Mouse (Mus musculus) liver, embryonic 12.5 days (tissue): Measurements from ENCODE around the gene Smok3c. TPM values are rescaled to one million over a fixed set of nuclear protein-coding genes. Genes with fewer than 3 reads are reported as not detected.
"Not testable (repeated sequence)": the region's sequence is repeated elsewhere in the genome, so short reads cannot be mapped to it uniquely, and the experiment has no call there.

Experiments used
- ATAC-seq: fragments of 200-750 bp; cut with Nextera tagmentation; 2 replicates; pipeline ENCODE4 v1.8.0; 2017; ENCODE audit warnings: moderate number of reproducible peaks, mild to moderate bottlenecking, moderate library complexity
- H3K27ac ChIP-seq: fragments of 300-500 bp; sonication (generic); 2 replicates; pipeline ENCODE4 v1.5.1; 2016; ENCODE audit warnings: mild to moderate bottlenecking
- H3K27me3 ChIP-seq: fragments of 300-500 bp; sonication (generic); replicated peaks from 2 replicates; pipeline ENCODE4 v1.6.1; 2016; ENCODE audit warnings: mild to moderate bottlenecking, moderate library complexity
- H3K36me3 ChIP-seq: fragments of 300-500 bp; sonication (generic); 2 replicates; pipeline ENCODE4 v1.6.1; 2016; ENCODE audit warnings: mild to moderate bottlenecking, moderate library complexity
- H3K4me1 ChIP-seq: fragments of 300-500 bp; sonication (generic); 2 replicates; pipeline ENCODE4 v1.6.1; 2016
- H3K4me2 ChIP-seq: fragments of 300-500 bp; sonication (generic); 2 replicates; pipeline ENCODE4 v1.6.1; 2016; ENCODE audit warnings: mild to moderate bottlenecking, moderate library complexity
- H3K4me3 ChIP-seq: fragments of 300-500 bp; sonication (generic); 2 replicates; pipeline ENCODE4 v1.5.1; 2016; ENCODE audit warnings: mild to moderate bottlenecking, moderate library complexity
- H3K9ac ChIP-seq: fragments of 300-500 bp; sonication (generic); 2 replicates; pipeline ENCODE4 v1.6.1; 2016; ENCODE audit warnings: mild to moderate bottlenecking, moderate library complexity
- H3K9me3 ChIP-seq: fragments of 300-500 bp; sonication (generic); replicated peaks from 2 replicates; pipeline ENCODE4 v1.6.1; 2016; ENCODE audit warnings: mild to moderate bottlenecking, moderate library complexity
- WGBS: fragments of 180-500 bp; shearing (Covaris S2); methylation state at CpG from one replicate; pipeline ENCODE4 v1.1.7; 2016; ENCODE audit not compliant: insufficient replicate concordance; 5-methylcytosine and 5-hydroxymethylcytosine counted together
- polyA plus RNA-seq: library from polyadenylated mRNA; unstranded; fragments of >200 nt; fragmentation: Nextera tagmentation; extraction: Ambion mirVana; gene quantifications from 2 replicates; pipeline ENCODE4 v1.2.1, GENCODE M21; 2016

Gene Smok3c
- polyA plus RNA-seq, 1 experiment from 2014 or later, result not detected

DNA sequence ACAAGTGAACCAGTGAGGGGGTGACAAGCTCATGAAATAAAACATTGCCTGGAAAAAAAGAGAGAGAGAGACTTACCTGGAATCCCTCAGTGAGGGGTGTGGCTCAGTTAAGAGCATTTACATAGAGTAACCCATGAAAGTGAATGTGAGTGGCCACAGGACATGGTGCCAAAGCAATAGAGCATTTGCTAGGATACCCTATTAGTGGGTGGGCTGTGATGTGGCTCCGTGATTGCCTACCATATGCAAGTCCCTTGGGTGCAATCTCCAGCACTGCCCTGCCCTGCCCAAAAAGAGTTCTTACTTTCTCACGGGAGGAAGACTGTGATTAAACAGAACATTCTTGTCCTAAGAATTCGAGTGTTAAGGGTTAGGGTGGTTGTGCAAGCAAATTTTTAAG is 54.1 kb downstream of the Smok3c start:
- Histone ChIP-seq H3K36me3 (peaks cover 25% of the 10 kb centered on the region), H3K27ac (no peak overlapping the region), H3K9me3 (no peaks in the 10 kb centered on the region), H3K4me1 (no peaks in the 10 kb centered on the region), H3K4me3 (no peak overlapping the region), H3K4me2 (no peak overlapping the region), H3K9ac (no peak overlapping the region), H3K27me3 (no peaks in the 10 kb centered on the region)
- no peak for ATAC-seq
- WGBS, result 47% methylated on average over 3 of the region's 3 CpGs

DNA sequence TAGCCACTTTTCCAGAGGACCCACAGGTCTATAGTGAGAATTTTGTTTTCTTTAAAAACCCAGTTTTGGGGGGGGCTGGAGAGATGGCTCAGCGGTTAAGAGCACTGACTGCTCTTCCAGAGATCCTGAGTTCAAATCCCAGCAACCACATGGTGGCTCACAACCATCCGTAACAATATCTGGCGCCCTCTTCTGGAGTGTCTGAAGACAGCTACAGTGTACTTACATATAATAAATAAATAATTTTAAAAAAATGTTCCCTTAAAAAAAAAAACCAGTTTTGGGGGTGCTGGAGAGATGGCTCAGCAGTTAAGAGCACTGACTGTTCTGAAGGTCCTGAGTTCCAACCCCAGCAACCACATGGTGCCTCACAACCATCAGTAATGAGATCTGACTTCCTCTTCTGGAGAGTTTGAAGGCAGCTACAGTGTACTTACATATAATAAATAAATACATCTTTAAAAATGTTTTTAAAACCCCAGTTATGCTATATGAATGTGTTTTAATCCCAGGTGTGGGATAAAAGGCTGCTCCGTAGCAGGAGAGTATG is 56.9 kb downstream of the Smok3c start:
- ATAC-seq, result not testable (repeated sequence)

More for the DNA sequence above, 56.9 kb downstream of the Smok3c start:
- H3K4me1 ChIP-seq, H3K4me3 ChIP-seq, H3K36me3 ChIP-seq, H3K9ac ChIP-seq, H3K4me2 ChIP-seq, H3K27ac ChIP-seq, H3K9me3 ChIP-seq, H3K27me3 ChIP-seq: not testable (repeated sequence)
- whole genome bisulfite sequencing, result 50% methylated on average over 4 of the region's 4 CpGs

Other genes with a start within 250 kb of the Smok3c start
- gene Pilra, start 216.9 kb upstream of the Smok3c start, polyA plus RNA-seq, result 1.0 and 1.4 TPM in 2 replicates
- gene Pilrb1, start 195.1 kb upstream of the Smok3c start, polyA plus RNA-seq, result 1.3 and 1.7 TPM in 2 replicates
- gene Pilrb2, start 181.4 kb upstream of the Smok3c start, polyA plus RNA-seq, result 0.69 and 0.92 TPM in 2 replicates
- gene Cyp3a13, start 131.6 kb upstream of the Smok3c start, polyA plus RNA-seq, result 1.0 and 1.3 TPM in 2 replicates
- gene Gjc3, start 90.1 kb upstream of the Smok3c start, polyA plus RNA-seq, result not detected in 2 replicates
- gene Azgp1, start 71.7 kb upstream of the Smok3c start, polyA plus RNA-seq, result not detected in 2 replicates
- gene Smok3a, start 31.9 kb upstream of the Smok3c start, polyA plus RNA-seq, result not detected in 2 replicates
- gene Smok3b, start 31.8 kb upstream of the Smok3c start, polyA plus RNA-seq, result not detected in 2 replicates
- gene Zkscan1, start 31.9 kb downstream of the Smok3c start, polyA plus RNA-seq, result 7.3 and 8.2 TPM in 2 replicates
- gene Zscan21, start 63.7 kb downstream of the Smok3c start, polyA plus RNA-seq, result 19.0 and 19.6 TPM in 2 replicates
- gene Zfp113, start 102.5 kb downstream of the Smok3c start, polyA plus RNA-seq, result 4.8 and 5.7 TPM in 2 replicates
- gene Cops6, start 107.9 kb downstream of the Smok3c start, polyA plus RNA-seq, result 181 and 191 TPM in 2 replicates
- 7.9 and 8.3 TPM in 2 replicates for gene Ap4m1, start 118.8 kb downstream of the Smok3c start, polyA plus RNA-seq
- 268 and 271 TPM in 2 replicates for gene Mcm7, start 119.2 kb downstream of the Smok3c start, polyA plus RNA-seq
- gene Taf6, start 134.3 kb downstream of the Smok3c start, polyA plus RNA-seq, result 58.0 and 58.2 TPM in 2 replicates
- 20.3 and 21.3 TPM in 2 replicates for gene Cnpy4, start 134.3 kb downstream of the Smok3c start, polyA plus RNA-seq
- 4.3 TPM in 2 replicates for gene Mblac1, start 141.1 kb downstream of the Smok3c start, polyA plus RNA-seq
- gene Nxpe5, start 172.7 kb downstream of the Smok3c start, polyA plus RNA-seq, result not detected in 2 replicates
- gene Lamtor4, start 202.3 kb downstream of the Smok3c start, polyA plus RNA-seq, result 31.3 and 31.8 TPM in 2 replicates
- 8.7 and 8.9 TPM in 2 replicates for gene BC037034, start 210.8 kb downstream of the Smok3c start, polyA plus RNA-seq
- gene Gal3st4, start 219.6 kb downstream of the Smok3c start, polyA plus RNA-seq, result 0.18 and 0.32 TPM in 2 replicates
- 0.04 TPM in 1 of 2 replicates, not detected in the other for gene Gm43720, start 226.8 kb downstream of the Smok3c start, polyA plus RNA-seq
- 2.4 and 2.5 TPM in 2 replicates for gene Gpc2, start 226.8 kb downstream of the Smok3c start, polyA plus RNA-seq
- gene Stag3, start 227.0 kb downstream of the Smok3c start, polyA plus RNA-seq, result 3.1 and 3.9 TPM in 2 replicates